Mouse (Mus musculus) left cerebral cortex, postnatal 36 days (tissue): Measurements from ENCODE around the gene Fbxw11. TPM values are rescaled to one million over a fixed set of nuclear protein-coding genes. Genes with fewer than 3 reads are reported as not detected.
"Not testable (repeated sequence)": the region's sequence is repeated elsewhere in the genome, so short reads cannot be mapped to it uniquely, and the experiment has no call there.

Experiments
- DNase-seq, 2 experiments: peaks; one replicate each; pipeline ENCODE4 v3.0.0; 2021 to 2022; ENCODE audit warnings: low spot score in 2 of 2, mixed read lengths in 1 of 2
- intact Hi-C: fragments of 180-260 bp; cut with DNase I; formaldehyde crosslinking; loops from one replicate; pipeline ENCODE4 v1.15.1; 2025
- total RNA-seq, 2 experiments: library from RNA; stranded (reverse); gene quantifications; 2 replicates each; pipeline ENCODE4 v1.2.3; 2021

Fbxw11 gene
- total RNA-seq, 2 experiments from 2014 or later: 119 to 124 TPM

DNA sequence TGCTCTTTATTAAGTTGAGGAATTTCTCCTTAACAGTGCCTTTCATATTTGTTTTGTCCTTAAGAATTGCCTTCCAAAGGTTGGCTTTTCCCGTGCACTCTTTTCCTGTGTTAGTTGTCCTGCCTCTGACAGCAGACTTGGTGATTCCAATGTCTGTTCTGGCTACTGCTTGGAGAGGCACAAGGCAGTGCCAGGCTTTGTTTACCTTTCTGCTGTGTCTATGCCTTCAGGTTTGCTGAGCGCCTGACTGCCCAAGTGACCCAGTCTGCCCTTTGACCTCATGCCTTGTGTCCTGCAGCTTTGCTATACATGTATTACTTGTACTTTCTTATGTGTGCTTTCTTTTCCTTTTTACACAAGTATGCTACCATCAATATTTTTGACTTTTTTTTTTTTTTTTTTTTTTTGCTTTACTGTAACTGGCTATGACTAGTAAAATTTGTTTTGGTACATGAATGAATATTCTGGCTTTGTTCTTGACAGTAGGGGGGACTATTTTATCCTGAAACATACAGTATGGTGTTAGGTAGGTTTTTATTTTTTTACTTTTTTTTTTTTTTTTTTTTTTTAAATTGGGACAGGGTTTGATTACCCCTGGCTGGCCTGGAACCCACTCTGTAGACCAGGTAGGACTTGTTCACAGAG, 54.0 kb downstream of the Fbxw11 start:
- no peak for DNase-seq
- intact Hi-C loops: no loop called here

DNA sequence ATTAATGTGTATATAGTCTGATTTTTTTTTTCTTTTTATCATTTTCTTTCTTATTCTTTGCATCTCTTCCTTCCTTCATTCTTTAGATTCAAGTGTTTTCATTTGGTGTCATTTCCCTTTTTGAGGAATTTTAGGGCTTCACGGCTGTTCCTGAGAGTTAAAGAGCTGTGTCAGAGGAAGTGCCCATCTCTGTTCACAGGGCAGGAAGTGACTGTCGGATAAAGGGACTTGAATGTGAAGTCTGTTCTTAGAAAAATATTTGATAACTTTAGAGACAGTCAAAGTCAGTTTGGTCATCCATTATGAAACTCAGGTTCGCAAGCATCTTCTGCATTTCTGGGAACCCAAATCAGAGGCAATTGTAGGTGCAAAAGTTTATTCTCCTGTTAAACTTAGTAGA, 55.2 kb downstream of the Fbxw11 start:
- intact Hi-C loops: no loop called here

DNA sequence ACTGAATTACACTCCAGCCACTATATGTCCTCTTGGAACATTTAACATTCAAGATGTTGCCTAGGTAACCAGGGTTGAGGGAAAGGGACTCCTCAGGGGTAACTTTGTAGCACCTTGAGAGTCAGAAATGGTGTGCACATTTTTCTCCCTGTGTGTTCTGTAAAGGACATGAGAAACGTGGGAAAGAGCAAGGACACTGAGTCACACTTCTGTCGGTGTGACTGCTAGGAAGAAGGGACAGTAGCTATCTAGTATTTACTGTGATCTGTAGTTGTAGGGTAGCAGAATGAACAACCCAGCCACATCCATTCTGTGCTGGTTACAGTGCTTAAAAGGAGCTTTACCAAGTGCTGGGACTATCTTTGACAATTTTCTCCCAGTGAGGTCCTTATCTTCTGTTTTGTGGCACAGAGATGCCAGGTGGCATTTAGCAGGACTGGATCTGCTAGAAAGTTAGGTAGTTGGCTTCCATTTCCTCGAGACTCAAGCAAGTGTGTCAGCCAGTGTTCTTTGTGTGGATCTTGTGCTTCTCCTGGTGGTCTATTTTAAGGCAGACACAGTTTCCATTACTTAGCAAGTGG, 57.5 kb downstream of the Fbxw11 start:
- intact Hi-C loops: no loop called here

More for the DNA sequence above, 55.2 kb downstream of the Fbxw11 start:
- DNase-seq: no peak

DNA sequence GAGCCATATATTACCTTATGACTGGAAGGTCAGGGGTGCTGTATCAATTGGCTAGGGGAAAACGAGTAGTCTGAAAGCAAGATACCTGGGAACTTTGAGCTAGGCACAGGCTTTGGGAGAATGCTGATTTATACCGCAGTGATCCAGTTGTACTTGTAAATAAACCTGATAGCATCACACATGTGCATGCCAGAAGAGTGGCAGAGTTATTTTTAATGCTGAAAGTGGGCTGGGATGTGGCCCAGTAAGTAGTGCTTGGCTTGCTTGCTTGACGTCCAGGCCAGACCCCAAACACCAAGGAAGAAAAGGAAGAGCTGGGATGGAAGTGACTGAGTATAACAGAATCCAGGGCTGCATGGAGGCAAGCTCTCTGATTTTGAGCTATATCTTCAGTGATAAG, 59.0 kb downstream of the Fbxw11 start:
- no peak for DNase-seq
- intact Hi-C loops: no loop called here

More for the DNA sequence above, 57.5 kb downstream of the Fbxw11 start:
- DNase-seq: no peak

DNA sequence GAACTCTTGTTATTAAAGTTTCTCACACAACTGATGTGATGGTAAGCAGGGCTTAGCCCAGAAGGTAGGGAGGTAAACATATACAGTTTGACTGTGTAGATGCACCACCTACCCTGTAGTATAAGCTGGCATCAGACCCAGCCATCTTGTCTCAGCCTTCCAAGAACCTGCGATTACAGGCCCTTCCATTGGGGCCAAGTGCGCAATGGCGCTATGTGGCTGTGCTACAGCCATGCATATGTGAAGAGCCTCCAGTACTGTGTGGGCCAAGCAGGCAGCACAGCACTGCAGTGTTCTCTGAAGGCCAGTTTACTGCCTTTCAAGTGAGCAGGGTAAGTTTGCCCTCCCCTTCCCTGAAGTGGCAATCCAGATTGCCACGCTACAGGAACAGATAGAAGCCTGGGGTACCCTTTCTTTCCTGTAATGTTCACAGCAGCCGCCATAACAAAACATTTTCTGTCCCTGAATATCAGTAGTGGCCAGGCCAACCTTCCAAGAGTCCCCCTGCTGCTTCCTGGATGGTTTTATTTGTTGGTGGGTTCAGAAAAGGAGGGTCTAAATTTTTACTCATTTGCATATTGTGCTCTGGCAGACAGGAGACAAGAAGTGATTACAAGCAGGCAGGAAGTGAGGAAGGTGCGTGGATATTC, 61.8 kb downstream of the Fbxw11 start:
- intact Hi-C loops: no loop called here
- DNase-seq: no peak

DNA sequence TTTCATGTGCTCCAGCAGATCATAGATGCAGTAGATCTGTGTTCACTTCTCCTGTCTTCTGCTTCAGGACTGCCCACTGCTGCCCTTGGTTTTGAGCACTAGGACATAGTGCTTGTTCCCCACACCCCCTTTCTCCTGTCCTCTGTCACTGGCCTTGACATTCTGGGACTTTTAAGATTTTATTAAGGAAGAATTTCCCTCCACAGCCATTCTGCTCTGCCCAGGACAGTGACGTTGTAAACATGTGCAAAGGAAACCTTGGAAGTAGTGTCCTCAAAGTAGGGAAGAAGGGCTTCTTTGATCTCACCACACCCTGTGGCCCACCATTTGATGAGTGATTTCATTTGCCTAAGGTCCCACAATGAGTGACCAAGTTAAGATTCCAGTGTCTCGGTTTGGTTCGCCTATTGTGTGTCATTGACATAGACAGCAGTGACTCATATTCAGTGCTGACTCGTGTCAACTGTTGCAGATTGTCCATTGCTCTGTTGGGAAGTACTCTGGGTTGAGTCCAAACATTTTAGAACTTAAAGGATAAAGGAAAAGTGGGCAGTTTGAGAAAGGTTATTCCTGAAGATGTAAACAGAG, 64.0 kb downstream of the Fbxw11 start:
- intact Hi-C loops: no loop called here

DNA sequence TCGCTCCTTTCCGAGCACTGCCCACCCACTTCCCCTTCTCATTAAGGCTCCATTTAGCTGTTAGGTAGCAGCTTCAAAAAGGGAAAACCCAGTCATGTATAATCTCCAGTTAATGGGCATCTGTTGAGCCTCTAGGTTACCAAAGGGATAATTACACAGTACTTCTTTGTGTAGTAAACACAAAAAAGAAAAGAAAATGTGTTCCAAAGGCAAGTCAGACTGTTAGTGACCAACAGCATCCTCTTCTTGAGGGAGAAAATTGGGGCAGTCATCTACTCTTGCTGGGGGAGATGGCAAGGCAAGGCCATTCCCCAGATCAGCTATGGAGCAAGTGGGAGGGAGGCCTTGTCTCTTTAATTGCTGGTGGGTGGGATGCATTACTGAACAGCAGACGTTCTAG, 65.0 kb downstream of the Fbxw11 start:
- intact Hi-C loops: no loop called here
- no peak for DNase-seq

More for the DNA sequence above, 64.0 kb downstream of the Fbxw11 start:
- no peak for DNase-seq

DNA sequence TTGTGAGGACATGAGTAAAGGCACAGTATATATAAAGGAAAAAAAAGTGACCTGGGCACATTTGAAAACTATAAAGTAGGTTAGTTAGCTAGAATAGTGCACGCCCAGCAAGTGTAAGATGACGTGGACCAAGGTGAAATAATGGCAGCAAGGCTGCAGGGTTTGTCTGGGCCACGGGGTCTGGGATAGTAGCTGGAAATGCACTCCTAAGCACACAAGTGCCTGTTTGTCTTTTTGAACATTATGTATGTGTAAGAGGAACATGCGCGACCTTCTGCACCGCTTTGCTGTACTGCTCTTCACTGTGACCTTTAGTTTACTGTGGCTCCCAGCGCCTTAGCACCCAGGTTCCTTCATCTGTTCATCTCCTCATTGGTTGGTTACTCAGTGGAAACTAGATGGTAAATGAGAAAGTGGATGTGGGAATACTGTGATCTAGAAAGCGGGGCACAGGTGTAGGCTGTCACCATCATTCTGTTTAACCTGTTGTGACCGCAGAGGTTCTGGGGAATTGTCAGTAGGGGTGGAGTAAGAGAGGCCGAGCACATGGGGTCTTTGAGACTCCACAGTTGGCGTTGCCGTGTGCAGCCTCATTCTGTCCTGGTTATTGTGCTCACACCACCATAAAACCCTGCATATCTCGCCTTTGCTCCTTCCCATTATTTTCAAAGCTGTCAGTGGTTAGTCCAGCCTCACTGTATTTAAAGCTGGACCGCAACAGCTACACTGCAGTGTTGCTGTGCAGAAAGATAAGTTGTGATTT, 66.4 kb downstream of the Fbxw11 start:
- DNase-seq: no peak
- intact Hi-C loops: loop anchor here (1.0 kb wide), 2 partner anchors 33 to 84 kb away; no protein-coding TSS in a partner anchor

DNA sequence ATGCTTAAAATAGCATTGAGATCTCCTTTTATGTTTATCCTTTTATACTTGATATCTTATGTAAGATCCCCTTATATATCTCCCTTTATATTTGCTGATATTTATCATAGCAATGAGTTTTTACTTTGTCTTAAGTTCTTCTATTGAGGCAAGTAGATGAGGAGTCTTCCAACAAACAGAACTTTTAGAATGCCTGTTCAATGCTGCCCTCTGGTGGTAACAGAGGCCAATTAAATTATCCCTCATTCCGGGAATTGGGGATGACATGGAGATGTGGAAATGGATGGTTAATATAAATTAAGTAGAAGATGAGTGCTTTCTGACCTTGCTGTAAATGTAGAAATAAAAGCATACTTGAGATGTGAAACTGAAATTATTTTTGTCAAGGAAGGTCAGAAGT, 67.0 kb downstream of the Fbxw11 start:
- intact Hi-C loops: loop anchor here (1.0 kb wide), 2 partner anchors 33 to 84 kb away; no protein-coding TSS in a partner anchor

DNA sequence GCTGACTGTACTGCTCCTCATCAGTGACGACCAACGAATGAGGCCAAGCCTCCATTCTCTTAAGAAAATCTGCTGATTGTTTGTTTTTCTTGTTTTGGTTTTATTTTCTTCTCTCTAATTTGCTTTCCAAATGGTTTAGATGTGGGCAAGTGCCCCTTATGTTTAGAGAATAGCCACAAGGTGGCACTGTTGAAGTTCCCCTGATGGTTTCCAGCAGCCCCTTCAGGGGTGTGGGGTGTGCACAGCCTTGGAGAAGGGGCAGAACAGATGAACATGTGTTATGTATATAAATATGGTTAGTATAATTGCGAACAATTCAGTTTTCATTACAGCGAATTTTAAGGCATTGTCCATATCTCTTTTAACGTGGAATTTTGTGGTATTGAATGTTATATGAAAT, 71.7 kb downstream of the Fbxw11 start:
- no peak for DNase-seq

More for the DNA sequence above, 67.0 kb downstream of the Fbxw11 start:
- DNase-seq: no peak

DNA sequence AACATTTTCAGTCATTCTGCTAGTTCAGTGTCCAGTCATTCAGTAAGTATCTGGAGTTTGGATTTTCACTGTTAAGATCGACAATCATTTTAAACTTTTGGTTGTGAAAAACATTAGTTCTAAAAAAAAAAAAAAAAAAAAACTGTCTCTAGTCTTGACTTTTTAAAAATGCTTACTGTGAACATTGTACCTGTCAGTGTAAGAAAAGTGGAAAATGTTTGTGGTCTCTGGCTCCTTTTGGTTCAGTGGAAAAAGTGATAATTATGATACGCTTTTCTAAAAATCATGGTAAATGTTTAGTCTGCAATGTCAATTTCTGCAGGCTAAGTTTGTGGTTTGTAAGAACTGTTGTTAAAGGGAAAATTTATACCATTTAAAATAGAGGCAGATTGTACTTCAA, 72.4 kb downstream of the Fbxw11 start:
- intact Hi-C loops: loop anchor here (1.0 to 10.0 kb wide), 3 partner anchors 73 to 433 kb away; partner anchors contain the start of gene Fbxw11
- DNase-seq: no peak

More for the DNA sequence above, 71.7 kb downstream of the Fbxw11 start:
- intact Hi-C loops: loop anchor here (1.0 to 10.0 kb wide), 3 partner anchors 72 to 434 kb away; partner anchors contain the start of gene Fbxw11

DNA sequence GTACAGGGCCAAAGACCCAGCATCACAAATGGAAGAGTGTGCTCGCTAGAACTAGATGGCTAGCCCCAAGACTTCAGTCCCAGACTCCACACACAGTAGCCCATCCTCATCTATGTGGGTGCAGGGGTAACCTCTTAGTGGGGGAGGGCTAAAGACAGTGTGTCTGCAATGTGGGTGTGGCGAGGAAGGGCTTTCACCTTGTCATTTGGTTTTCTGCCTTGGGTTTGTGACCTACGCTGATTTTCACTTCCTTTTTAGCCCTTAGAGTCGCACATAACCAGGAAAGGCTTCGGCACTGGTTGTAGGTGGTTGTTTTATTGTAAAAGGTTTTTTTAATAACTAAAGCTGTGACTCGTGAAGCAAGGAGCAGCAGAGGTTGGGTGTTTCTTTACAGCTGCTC, 73.0 kb downstream of the Fbxw11 start:
- intact Hi-C loops: loop anchor here (10.0 kb wide), 1 partner anchor 249 kb away; no protein-coding TSS in a partner anchor
- DNase-seq: no peak

DNA sequence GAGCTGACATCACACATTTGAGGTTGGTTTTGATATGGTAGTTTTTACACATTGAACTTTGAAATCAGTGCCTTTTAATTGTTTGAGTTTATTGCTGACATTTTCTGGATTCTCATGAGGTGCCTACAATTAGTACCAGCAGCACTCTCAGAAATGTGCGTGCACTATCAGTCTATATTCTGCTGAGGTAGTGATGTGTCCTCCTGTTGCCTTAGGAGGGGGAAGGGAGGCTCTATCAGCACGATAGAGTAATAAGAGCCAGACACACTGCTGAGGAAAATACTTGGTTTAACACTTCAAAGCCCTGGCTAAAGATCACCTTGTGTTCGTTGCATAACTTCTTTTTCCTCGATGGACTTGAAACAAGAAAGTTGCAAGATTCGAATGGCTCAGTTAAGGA, 73.4 kb downstream of the Fbxw11 start:
- no peak for DNase-seq
- intact Hi-C loops: loop anchor here (10.0 kb wide), 1 partner anchor 249 kb away; no protein-coding TSS in a partner anchor

DNA sequence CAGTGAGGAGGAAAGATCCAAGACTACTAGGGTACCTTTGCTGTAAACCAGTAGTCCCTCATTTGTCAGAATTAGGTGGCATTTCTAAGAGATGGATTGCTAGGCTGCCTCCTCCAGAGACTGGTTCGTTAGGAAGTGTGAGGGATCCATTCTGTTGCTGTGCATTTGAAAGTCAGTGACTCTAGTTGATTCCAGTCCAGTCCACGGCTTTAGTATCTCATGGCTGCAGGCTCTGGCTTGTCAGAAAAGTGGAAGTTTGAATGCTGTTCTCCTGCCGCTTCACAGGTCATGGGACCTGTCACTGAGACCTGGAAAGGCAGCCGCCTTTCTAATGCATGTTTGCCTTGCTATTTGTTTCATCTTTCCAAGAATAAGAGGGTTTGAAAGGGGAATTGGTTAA, 74.4 kb downstream of the Fbxw11 start:
- DNase-seq: no peak
- intact Hi-C loops: loop anchor here (10.0 kb wide), 1 partner anchor 248 kb away; no protein-coding TSS in a partner anchor

DNA sequence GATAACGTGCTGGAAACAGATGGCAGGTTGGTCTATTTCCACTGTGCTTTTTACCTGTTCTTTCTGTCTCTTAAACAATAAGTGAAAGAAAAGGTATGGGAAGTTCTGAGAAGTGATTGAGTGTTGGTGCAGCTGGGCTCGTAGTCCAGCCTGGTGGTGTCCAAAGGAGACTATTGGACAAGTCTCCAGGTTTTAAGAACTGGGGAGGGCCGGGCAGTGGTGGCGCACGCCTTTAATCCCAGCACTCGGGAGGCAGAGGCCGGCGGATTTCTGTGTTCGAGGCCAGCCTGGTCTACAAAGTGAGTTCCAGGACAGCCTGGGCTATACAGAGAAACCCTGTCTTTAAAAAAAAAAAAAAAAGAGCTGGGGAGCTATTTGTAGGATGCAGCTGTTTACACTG, 75.2 kb downstream of the Fbxw11 start:
- intact Hi-C loops: loop anchor here (10.0 kb wide), 1 partner anchor 247 kb away; no protein-coding TSS in a partner anchor
- not testable (repeated sequence) for DNase-seq

DNA sequence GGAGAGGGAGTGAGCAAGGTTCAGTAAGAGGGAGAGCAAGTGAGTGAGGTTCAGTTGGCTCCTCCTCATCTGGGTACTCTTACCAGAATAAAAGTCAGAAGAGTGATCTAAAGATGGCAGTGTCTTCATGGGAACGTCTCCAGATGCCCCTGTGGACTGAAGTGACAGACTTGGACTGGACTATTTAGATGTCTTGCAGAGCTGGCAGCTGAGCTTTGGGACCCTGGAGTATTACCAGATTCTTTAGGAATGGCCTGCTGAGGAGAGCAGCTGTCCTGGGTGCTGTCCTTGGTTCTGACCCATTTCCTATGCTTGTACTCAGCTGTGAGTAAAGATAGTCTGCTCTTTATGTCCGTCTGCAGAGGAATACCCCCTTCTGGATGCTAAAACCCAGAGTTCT, 75.8 kb downstream of the Fbxw11 start:
- intact Hi-C loops: loop anchor here (10.0 kb wide), 1 partner anchor 246 kb away; no protein-coding TSS in a partner anchor
- DNase-seq: no peak

DNA sequence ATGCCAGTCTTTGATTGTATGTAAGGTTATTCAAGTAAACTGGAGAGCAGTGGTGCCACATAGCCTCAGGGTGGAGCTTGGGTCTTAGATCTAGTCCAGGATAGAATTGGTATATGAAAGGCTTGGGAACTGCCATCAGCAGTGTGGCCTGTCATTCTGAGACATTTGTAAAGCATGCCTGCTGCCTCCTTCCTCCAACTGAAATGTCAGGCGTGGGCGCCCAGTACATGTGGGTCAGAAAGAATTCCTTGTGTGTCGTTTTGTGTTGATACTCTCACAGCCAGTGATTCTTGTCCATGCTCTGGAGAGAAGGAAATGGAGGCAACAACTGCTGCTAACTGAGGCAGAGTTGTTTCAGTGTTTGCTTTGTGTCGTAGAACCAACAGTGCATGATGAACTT, 76.5 kb downstream of the Fbxw11 start:
- intact Hi-C loops: loop anchor here (10.0 kb wide), 1 partner anchor 246 kb away; no protein-coding TSS in a partner anchor
- DNase-seq: no peak

DNA sequence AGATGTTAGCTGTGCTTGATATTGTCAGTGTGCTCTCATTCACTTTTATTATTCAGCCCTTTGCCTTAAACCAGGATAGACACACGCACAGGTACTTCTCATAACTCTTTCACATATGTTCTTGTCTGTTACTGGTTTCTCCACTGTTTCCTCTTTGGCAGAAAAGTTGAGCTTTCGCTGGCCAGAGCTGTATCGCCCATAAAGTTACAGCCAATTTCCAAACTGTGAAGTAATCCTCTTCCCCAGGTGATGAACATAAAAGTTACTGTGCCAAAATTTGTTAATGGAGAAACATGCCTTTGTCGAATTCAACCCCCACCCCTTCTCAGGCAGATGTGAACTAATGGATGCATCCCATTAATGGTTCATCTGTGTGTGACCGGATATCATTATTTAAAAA, 80.1 kb downstream of the Fbxw11 start:
- intact Hi-C loops: no loop called here
- DNase-seq: no peak

DNA sequence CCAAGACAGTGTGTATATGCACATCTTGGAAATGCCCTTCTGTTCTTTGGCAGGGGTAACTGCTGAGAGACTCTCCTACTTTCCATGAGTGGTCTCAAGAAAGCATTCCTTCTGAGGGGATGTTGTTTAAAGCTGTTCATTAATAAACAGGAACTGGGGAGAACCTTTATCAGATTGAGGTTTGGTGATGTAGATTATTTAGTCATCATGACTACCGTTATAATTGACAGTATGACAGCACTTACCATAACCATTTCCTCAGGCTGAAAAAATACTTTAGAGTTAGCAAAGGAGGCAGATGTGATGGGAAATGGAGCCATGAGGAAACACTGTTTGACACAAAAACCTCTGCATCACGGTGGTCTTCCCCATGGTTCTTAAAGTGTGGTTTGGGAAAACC, 80.8 kb downstream of the Fbxw11 start:
- intact Hi-C loops: no loop called here
- DNase-seq: no peak
